Mouse (Mus musculus): ENCODE measurements at regions not wholly inside any gene's neighbourhood (a gene's known extent, or its start where the extent isn't known, plus 50 kb on each side); places are given as distances from the start of the nearest gene placed in this dataset.
"Not testable (repeated sequence)": the region's sequence is repeated elsewhere in the genome, so short reads cannot be mapped to it uniquely, and the experiment has no call there.

- Histone ChIP-seq H3K4me1 (ENCODE audit: control insufficient read depth, insufficient read depth, low read length) (no peaks in the 10 kb centered on the region), H3K4me3 (replicated peaks; ENCODE audit: extremely low read depth, low read depth, low read length) (no peak overlapping the region)
- DNase-seq, result no peak
- WGBS, result 78% methylated on average over 3 of the region's 3 CpGs
- TF ChIP-seq CTCF (IDR thresholded peaks at IDR 0.05; ENCODE audit: insufficient read depth, low read length) (no peak), POLR2A (IDR thresholded peaks at IDR 0.05; ENCODE audit: borderline replicate concordance, extremely low read depth, low read depth, low read length) (no peak)
These were observed 188.4 kb downstream of the Phf3 start for GRCm38 (mm10) chr1:30685318-30685717.

DNA sequence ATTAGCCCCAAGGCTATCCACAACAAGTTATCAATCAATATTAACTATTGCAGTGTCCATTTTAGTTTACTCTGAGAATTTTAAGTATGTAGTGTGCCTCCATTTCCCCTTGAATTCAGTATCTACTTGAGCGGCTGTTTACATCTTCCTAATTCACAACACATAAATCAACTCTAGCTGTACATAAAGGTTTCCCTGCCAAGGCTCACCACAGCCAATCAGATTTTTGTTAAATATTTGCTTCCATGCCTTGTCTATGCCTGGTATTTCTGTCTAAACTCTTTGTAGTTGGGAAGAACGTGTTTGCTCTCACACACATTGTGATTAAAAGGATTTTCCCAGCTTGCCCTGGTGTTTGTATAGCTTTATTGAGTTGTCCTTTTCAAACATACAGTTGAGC is 189.8 kb downstream of the Phf3 start:
- no peak overlapping the region for H3K4me3 ChIP-seq (replicated peaks; ENCODE audit: extremely low read depth, low read depth, low read length)
- H3K4me1 ChIP-seq (ENCODE audit: control insufficient read depth, insufficient read depth, low read length), result no peaks in the 10 kb centered on the region
- WGBS, result 32% methylated on average over 2 of the region's 2 CpGs
- TF ChIP-seq CTCF (IDR thresholded peaks at IDR 0.05; ENCODE audit: insufficient read depth, low read length) (no peak), POLR2A (IDR thresholded peaks at IDR 0.05; ENCODE audit: borderline replicate concordance, extremely low read depth, low read depth, low read length) (no peak)
- no peak for DNase-seq

DNA sequence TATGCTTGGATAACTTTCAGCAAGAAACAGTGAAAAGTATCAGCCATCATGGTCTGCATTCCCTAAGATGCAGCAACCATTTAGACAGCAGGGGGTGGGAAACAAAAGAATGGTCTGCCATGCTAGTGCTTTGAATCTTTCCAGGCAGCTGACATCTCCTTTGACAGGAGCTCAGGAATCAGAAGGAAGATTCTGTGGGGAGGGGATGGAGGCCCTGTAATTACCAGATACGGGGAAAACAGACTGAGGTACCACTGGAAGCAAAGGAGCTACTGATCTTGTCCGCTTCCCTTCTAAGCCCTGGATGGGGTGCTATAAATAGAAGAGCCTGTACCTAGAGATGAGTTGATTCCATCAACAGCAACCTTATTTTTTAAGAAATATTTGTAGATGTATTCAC is 233.9 kb downstream of the Phf3 start:
- TF ChIP-seq POLR2A (IDR thresholded peaks at IDR 0.05; ENCODE audit: borderline replicate concordance, extremely low read depth, low read depth, low read length) (no peak), CTCF (IDR thresholded peaks at IDR 0.05; ENCODE audit: insufficient read depth, low read length) (no peak)
- Histone ChIP-seq H3K4me3 (replicated peaks; ENCODE audit: extremely low read depth, low read depth, low read length) (no peak overlapping the region), H3K4me1 (ENCODE audit: control insufficient read depth, insufficient read depth, low read length) (no peaks in the 10 kb centered on the region)
- no peak for DNase-seq
- WGBS, result 55% methylated on average over 2 of the region's 2 CpGs

- WGBS, result 48% methylated on average over 1 of the region's 1 CpGs
- no peaks in the 10 kb centered on the region for H3K4me1 ChIP-seq (ENCODE audit: control insufficient read depth, insufficient read depth, low read length)
- TF ChIP-seq POLR2A (IDR thresholded peaks at IDR 0.05; ENCODE audit: borderline replicate concordance, extremely low read depth, low read depth, low read length), result no peak
- TF ChIP-seq CTCF (IDR thresholded peaks at IDR 0.05; ENCODE audit: insufficient read depth, low read length), result no peak
- no peak for DNase-seq
- H3K4me3 ChIP-seq (replicated peaks; ENCODE audit: extremely low read depth, low read depth, low read length), result no peak overlapping the region
These were observed 241.0 kb downstream of the Phf3 start for GRCm38 (mm10) chr1:30632760-30633159.

- not testable (repeated sequence) for H3K4me1 ChIP-seq (ENCODE audit: control insufficient read depth, insufficient read depth, low read length); H3K4me3 ChIP-seq (replicated peaks; ENCODE audit: extremely low read depth, low read depth, low read length); DNase-seq
- WGBS, result 71% methylated on average over 5 of the region's 5 CpGs
These were observed 245.9 kb downstream of the Phf3 start for GRCm38 (mm10) chr1:30627796-30628195.

GRCm38 (mm10) chr1:30595122-30595730 is 278.5 kb downstream of the Phf3 start:
- no peak overlapping the region for H3K4me3 ChIP-seq (replicated peaks; ENCODE audit: extremely low read depth, low read depth, low read length)

DNA sequence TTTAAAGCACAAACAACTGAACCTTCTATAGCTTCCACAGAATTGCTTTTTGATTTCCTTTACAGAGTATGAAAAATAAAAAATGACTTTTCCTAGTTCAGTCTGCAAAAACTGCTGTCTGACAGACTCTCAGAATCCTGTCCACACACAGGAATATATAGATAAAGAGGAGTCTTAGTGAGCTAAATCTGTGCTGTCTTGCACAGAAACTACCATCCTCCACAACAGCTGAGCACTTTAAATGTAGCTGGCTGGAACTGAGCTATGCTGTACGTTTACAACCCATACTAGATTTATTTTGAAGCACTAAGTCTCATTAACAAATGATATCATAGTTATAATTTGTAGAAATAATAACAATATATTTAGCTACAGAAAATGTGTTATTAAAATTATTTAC is 279.7 kb downstream of the Phf3 start:
- 33% methylated on average over 1 of the region's 1 CpGs for WGBS
- no peak overlapping the region for H3K4me3 ChIP-seq (replicated peaks; ENCODE audit: extremely low read depth, low read depth, low read length)
- no peak for DNase-seq
- no peak for TF ChIP-seq POLR2A (IDR thresholded peaks at IDR 0.05; ENCODE audit: borderline replicate concordance, extremely low read depth, low read depth, low read length)
- no peak for TF ChIP-seq CTCF (IDR thresholded peaks at IDR 0.05; ENCODE audit: insufficient read depth, low read length)
- no peaks in the 10 kb centered on the region for H3K4me1 ChIP-seq (ENCODE audit: control insufficient read depth, insufficient read depth, low read length)

More at GRCm38 (mm10) chr1:30595122-30595730, 278.5 kb downstream of the Phf3 start:
- TF ChIP-seq POLR2A (IDR thresholded peaks at IDR 0.05; ENCODE audit: borderline replicate concordance, extremely low read depth, low read depth, low read length) (no peak), CTCF (IDR thresholded peaks at IDR 0.05; ENCODE audit: insufficient read depth, low read length) (no peak)
- no peak for DNase-seq
- H3K4me1 ChIP-seq (ENCODE audit: control insufficient read depth, insufficient read depth, low read length), result no peaks in the 10 kb centered on the region
- WGBS, result 57% methylated on average over 7 of the region's 7 CpGs

- Histone ChIP-seq H3K4me1 (ENCODE audit: control insufficient read depth, insufficient read depth, low read length) (no peaks in the 10 kb centered on the region), H3K4me3 (replicated peaks; ENCODE audit: extremely low read depth, low read depth, low read length) (no peak overlapping the region)
- DNase-seq, result no peak
- WGBS, result 65% methylated on average over 4 of the region's 4 CpGs
- TF ChIP-seq POLR2A (IDR thresholded peaks at IDR 0.05; ENCODE audit: borderline replicate concordance, extremely low read depth, low read depth, low read length), result no peak
- TF ChIP-seq CTCF (IDR thresholded peaks at IDR 0.05; ENCODE audit: insufficient read depth, low read length), result no peak
These were observed 283.0 kb downstream of the Phf3 start for GRCm38 (mm10) chr1:30590721-30591120.

DNA sequence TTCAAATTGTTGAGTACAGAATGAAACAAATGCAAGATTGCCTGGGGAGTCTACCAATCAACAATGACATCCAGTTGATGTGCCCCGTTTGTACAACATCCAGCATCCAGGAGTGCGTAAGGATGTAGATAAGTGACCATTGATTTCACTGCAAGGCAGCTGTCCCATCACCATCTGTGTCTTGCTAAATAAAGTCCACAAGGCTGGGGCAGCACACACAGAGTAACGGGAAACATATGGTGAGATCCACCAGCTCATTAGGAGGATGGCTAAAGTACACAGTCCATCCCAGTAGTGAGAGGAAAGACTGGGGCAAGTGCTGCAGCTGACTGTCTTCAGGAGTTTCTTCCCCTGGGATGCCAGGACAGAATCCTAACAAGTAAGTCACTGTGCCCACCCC is 284.8 kb downstream of the Phf3 start:
- no peak for DNase-seq
- 46% methylated on average over 3 of the region's 3 CpGs for WGBS
- no peaks in the 10 kb centered on the region for H3K4me1 ChIP-seq (ENCODE audit: control insufficient read depth, insufficient read depth, low read length)
- TF ChIP-seq POLR2A (IDR thresholded peaks at IDR 0.05; ENCODE audit: borderline replicate concordance, extremely low read depth, low read depth, low read length) (no peak), CTCF (IDR thresholded peaks at IDR 0.05; ENCODE audit: insufficient read depth, low read length) (no peak)
- no peak overlapping the region for H3K4me3 ChIP-seq (replicated peaks; ENCODE audit: extremely low read depth, low read depth, low read length)

DNA sequence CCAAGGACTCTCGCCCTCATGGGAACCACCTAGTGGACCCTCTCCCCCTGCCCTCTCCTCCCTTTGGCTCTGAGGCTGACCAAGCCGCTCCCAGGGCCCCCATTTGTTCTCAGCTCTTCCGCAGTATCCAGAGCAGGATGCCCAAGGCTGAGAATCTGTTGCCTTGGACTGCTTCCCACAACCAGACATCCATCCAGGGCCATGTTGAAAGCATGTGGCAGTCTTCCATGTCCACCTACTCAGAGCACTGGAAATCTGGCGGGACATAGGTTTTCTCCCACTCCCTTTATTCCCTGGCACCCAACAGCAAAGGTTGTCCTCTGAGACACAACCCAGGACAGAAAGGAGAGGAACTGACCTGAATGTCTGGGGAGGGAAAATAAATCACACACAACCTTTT is 285.4 kb downstream of the Phf3 start:
- WGBS, result 67% methylated on average over 4 of the region's 4 CpGs
- Histone ChIP-seq H3K4me3 (replicated peaks; ENCODE audit: extremely low read depth, low read depth, low read length) (no peak overlapping the region), H3K4me1 (ENCODE audit: control insufficient read depth, insufficient read depth, low read length) (no peaks in the 10 kb centered on the region)
- DNase-seq, result no peak
- no peak for TF ChIP-seq CTCF (IDR thresholded peaks at IDR 0.05; ENCODE audit: insufficient read depth, low read length)
- TF ChIP-seq POLR2A (IDR thresholded peaks at IDR 0.05; ENCODE audit: borderline replicate concordance, extremely low read depth, low read depth, low read length), result no peak
